Mouse (Mus musculus) retina, postnatal 7 days (tissue): ENCODE data around the gene Errfi1.
"Not testable (repeated sequence)": the region's sequence is repeated elsewhere in the genome, so short reads cannot be mapped to it uniquely, and the experiment has no call there.

ENCODE experiments used
- DNase-seq: peaks from one replicate; pipeline ENCODE4 v3.0.0-alpha.2; 2012; ENCODE audit warnings: low read depth, low spot score

Gene Errfi1

DNA sequence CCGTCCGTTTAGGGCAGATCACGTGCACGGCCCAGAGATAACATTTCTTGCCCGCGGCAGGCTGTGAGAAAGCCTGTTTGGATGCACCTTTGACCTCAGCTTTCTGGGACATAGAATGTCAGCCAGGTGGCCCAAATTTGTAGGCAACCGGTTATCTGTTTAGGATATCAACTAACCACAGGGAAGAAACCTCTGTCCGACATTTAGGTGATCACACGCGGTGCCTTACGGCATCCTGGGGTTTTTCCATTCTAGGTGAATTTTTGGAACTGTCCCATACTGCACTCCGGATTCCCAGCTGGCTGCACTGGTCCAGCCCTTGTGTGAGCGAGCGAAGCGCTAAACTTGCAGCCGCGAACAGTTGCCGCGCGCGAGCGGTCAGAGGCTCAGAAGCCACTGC is 25.9 kb downstream of the Errfi1 start:
- no peak for DNase-seq

DNA sequence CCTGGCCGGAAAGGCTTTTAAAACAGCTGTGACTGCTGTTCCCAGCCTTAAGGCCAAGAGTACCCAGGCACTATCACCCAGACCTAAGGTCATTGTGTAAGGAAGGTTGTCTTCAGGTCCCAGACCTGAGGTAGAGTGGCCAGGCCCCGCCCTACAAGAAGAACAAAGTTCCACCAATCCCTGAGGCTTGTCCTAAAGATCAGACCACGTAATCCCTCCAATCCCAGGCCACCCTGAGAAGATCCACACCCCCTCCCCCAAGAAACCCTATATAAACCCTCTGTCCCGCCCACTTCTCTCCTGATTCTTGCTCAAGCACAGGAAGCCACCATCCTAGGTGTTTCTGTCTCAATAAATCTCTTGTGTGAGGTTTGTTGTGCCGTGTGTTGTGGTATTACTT is 26.6 kb downstream of the Errfi1 start:
- DNase-seq = no peak

DNA sequence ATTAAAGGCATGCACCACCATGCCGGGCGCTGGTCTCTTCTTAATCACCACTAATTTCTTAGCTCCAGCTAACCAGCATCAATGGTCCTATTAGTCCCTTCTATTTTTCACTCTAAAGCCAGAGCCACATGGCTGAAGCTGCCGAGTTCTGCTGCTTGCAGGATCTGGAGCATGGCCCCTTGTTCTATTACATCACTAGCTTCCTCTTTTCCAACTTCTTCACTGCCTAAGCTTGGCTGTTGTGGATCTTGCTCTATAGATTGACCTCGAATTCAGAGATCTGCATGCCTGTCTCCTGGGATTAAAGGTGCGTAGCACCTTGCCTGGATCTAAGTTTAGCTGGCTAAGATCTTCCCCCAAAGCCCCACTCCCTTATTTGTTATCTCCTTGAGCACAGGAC is 28.9 kb downstream of the Errfi1 start:
- no peak for DNase-seq

DNA sequence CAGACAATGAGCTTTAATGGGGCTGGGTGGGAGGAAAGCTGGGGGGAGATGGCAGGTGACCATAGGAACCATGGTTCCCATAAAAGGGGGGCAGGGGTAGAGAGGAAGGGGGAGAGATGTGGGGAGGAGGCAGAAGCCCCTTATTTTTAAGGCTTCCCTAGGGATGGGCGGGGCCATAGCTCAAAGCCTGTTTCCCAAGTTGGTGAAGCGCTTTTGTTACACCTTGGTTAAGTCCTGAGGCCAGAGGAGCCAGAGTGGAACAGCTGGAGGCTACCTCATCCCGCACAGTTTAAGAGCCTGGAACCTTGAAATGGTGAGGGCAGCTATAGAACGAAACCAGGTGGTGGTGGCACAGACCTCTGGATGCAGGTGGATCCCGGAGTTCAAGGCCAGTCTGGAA is 34.2 kb downstream of the Errfi1 start:
- DNase-seq = no peak

DNA sequence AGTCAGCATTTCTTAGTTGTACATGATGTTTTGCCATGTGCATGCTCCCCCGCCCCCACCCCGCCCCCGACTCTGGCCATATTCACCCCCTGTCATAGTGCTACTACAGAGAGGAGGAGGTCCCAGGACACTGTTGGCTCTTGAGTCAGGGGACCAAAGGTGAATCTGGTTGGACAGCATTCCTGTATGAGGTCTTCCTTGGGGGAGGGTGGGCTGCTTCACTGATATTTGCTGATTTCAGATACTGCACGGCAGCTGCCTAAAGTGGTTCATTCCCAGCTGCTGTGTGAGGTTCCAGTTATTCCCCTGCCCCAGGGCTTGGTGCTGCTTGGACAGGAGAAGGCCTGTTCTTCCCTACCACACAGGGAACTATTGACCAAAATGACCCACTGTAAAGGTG is 34.8 kb downstream of the Errfi1 start:
- no peak for DNase-seq

DNA sequence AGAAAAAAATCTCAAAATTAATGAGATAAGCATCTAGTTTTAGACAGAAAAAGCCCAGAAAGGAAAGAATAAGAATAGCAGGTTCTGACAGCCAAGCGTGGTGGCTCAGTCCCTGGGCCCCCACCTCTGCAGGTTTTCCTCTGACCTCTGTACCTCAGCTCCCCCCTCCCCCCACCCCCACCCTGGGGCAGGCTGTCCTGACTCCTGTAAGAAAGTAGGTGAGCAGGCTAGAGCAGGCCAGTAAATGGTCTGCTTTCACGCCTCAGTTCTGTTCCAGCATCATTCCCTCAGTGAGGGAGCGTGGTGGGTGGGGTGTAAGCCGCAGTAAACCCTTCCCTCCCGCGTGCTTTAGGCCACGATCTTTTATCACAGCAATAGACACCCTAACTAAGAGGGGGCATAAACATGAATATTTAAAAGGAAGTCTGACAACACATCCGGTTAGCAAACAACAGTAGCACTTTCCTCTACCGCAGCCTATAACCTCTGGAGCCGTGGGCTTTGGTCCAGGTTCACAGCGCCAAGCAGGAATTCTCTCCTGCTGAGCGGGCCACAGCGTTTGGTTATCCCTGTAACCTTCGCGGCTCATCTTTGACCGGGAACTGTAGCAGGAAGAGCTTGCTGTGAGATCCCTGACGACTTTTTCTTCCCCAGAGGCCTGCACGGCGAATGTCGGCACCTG is 35.7 kb downstream of the Errfi1 start:
- DNase-seq = no peak

DNA sequence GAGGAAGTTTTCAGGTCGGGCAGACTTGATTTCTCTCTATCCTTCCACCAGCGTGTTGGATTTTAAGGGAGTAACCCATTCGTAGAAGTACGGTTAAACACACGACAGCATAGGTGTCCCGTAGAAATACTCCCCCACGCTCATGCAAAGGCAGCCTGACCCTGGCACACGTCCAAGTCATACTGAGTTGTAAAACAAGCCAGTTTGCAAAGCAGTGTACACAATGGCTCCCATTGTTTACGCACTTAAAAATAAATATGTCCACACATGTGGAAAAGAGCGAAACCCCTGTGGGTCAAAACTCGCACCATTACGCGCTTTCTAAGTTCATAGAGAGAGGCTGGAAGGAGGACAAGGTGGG is 36.2 kb downstream of the Errfi1 start:
- DNase-seq = no peak

DNA sequence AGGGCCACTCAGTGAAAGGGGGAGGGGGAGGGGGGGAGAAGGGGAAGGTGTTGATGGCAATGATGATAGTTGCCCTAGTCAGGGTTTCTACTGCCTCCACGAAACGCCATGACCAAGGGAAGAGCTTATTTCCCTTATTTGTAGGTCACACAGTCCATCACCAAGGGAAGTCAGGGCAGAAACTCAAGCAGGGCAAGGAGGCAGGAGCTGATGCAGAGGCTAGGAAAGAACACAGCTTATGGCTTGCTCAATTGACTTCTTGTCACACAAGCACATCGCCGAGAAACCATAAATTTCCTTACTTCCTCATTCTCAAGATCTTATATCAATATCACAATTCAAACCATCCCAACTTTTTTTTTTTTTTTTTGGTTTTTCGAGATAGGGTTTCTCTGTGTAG is 37.6 kb downstream of the Errfi1 start:
- no peak for DNase-seq

DNA sequence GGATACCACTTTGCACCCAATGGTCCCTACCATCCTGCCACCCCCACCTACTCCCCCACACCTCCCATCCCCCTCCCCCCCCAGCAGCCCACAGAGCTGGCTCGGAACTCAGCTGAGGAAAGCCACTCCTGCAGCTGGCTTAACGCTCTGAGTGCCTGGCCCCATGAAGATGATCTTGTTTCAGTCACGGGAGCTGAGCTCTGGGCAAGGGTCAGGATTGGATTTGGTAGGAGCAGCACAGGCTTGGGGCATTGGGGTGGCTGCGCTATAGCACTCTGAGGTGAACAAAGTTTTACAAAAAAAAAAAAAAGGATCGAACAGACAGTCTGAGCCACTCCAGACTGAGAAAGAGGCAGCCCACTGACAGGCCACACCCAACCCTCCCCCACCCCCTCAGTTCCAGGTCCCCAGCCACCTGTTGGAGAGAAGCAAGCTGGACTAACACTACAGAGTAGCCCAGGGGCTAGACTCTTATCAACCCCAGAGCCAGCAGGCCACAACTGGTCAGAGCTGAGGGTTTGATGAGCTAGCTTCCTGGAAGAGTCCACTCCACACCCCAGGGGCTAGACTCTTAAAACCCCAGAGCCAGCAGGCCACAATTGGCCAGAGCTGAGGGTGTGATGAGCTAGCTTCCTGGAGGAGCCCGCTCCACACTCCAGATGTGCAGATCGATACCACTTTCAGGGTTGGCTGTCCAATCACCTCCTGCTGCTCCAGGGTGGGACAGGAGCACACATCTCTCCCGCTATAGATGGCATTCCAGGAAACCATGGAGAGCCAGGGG is 41.2 kb downstream of the Errfi1 start:
- no peak for DNase-seq

DNA sequence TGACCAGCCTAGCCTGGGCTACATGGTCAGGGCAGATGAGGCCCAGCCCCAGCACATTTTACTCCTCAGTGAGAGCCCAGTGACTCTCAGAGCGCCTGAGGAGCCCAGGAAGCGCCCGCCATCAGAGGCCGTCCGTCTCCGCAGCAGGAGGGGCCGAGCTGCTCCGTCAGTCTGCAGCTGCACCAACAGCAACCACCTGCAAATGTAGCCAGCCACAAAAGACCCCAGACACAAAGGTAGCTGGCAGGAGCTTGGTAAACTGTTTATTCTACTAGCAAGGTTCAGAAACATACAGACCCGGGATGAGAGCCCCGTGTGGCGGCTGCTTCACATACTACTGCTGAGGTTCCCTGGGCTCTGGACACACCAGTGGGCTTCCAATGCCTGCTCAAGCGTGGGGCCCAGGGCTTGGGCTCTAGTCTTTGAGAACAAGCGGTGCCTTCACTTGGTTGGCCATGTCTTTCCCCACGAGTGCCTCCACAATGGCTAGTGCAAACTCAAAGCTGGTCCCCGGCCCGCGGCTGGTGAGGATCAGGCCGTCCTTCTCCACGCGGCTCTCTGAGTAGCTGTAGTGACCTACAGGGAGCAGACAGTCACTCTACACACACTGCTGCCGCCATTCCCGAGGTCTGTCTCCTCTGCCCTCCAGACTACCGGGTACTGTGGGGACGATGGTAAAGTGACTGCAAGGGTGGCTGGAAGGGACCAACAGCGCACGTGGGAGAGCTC is 43.3 kb downstream of the Errfi1 start:
- no peak for DNase-seq

DNA sequence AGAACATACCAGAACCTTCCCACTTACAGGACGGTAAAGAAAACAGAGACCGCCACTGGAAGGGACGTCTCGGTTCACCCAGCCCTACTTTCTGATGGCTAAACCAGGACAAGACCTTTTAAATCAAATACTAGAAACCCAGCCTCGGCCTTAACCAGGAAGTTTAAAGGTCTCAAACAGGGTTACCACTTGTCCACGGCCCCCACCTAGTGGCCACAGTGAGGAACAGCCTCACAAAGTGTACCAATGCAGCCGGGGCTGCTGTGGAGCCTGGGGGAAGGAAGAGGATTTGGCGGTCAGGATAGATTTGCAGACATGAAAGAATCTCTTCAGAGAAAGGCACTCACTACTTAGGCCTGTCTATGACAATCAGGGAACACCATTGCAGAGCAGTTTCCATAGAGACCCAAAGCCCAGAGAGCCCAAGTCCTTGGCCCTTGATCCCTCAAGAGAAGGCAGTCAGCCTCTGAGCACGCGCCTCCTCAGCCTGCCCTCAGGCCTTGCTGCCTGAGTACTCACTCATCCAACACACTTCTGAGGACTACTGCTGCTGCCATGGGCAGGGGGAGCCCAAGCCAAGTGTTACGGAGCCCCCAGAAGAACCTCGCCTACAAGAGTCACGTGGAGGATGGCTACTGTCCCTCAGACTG is 45.1 kb downstream of the Errfi1 start:
- peak; percentile 70 for DNase-seq

DNA sequence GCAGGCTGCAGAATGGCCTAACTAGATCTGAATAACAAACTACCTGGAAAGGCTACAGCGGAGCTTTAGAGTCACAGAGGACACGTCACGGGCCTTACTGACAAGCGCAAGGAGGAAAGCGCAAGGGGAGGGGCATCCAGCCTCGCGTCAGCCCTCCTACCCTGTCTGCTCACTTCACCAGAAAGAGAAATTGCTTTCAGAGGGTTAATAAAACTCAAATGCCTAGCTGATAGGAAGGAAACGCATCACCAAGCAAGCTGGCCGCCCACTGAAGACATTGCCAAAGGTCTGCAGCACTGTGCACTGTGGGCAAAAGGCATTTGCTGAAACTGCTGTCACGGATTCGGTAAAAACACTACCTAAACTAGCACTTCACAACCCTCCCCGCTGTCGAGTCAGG is 46.8 kb downstream of the Errfi1 start:
- no peak for DNase-seq

DNA sequence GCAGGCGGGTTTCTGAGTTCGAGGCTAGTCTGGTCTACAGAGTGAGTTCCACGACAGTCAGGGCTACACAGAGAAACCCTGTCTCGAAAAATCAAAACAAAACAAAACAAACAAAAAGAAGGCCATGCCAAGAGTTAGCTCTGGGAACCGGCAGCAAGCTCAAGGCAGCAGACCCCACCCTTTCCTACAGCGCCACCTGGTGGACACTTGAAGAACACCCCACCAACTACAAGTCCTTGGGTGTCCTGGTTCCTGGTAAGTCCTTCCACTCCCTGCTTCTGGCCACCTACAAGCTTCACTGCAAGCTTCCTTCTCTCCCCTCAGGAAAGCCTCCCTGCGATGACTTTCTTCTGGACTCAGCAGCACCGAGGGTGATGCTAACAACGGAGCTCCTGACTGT is 47.9 kb downstream of the Errfi1 start:
- peak; percentile 60 for DNase-seq

DNA sequence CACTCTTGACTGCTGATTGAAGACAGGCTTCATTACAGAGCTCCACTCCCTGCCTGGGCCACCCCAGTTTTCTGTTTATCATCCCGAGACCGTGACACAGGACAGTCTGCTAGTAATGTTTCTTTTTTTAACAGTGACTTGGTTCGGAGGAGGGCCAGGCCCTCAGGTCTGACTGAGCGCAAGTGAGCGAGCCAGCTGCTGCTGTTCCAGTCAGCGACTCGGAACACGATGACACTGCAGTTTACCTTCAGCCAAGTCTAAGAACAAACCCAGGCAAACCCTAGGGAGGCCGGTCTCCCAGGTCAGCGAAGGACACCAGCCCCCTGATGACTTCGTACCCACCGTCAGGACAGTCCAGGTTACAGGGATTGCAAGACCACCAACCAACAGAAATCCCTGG is 48.3 kb downstream of the Errfi1 start:
- DNase-seq = no peak

DNA sequence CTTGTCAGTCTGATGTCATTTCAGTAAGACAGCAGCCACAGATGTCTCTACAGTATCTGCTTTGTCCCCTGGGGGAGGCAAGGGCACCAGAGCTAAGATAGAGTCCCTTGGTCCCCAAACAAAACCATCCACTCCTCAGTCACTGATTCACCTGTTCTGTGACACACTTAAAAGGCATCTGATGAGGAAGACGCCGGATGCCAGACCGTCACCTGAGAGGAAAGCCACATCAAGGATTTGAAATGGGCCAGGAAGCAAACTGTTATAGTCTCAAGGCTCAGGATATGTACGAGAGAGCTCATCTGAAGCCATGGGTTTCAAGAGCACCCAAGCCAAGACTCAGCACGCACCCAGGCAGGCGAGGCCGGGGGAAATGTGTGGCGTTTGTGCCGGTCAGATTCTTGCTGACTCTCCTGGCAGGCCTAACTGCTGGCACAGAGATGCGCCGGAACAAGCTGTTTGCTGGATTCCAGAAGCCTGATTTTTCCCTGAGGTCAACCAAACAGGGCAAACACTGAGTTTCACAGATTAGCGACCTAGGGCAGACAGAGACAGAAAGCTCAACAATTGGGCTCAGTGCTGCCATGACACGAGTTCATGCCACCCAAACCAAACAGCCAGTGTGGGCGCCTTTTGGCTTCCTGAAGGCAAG is 49.5 kb downstream of the Errfi1 start:
- no peak for DNase-seq

DNA sequence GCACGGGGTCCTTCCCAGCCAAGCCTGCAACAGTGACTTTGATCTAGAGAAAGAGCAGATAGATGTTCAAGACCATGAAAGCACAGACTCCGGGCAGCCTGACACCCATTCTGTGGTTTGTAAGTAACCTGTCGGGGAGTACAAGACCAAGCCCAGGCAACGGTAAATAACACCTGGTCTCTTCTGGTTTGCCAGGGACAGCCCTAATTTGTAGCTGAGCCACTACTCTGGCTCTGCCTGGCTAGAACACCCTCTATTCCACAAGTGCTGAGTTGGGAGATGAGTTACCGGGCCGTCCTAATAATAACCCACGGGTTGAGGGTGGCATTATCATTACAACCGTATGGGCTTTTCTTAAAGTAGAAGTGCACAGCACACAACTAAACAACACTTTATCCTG is 53.4 kb downstream of the Errfi1 start:
- DNase-seq = no peak

DNA sequence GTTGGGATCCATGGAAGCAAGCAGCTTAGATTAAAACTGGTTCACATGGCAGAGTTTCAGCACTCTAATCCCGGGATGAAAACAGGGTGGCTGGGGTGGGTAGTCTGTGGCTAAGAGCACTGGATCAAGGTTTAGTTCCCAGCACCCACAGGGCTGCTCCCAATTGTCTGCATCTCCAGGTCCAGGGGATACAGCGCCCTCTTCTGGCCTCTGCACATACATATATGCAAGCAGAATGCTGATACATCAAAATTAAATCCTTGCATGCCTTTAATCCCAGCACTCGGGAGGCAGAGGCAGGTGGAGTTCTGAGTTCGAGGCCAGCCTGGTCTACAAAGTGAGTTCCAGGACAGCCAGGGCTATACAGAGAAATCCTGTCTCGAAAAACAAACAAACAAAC is 54.8 kb downstream of the Errfi1 start:
- DNase-seq = not testable (repeated sequence)

DNA sequence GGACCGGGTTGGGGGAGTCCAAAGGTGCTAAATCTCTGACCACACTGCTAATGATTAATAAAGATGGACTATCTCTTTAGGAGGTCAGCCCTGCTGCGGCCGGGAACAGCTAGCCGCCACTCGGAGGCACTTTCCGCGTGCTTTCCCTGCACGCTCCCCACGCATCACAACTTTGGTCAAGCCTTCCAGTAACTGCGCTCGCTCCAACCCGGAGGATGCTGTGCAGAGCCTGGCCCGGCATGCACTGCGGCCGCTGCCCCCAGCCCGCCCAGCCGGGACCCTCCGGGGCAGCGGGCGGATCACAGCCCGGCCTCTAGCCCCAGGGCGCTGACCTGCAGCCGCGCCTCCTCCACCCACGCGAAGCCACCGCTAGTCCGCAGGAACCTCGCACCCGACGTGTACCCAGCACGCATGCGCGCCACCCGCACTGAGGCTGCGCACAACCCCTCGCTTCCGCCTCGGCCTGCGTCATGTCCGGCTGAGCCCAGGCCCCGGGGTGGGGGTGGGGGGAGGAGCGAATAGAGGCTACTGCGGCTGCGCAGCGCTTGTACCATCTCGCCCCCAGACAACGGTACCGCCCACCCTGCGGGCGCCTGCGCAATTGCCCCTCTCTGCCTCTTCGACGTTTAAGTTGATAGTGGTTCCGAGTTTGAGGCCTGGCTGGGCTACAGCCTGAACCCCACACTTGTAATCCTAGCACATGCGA is 55.9 kb downstream of the Errfi1 start:
- DNase-seq = peak; percentile 99

DNA sequence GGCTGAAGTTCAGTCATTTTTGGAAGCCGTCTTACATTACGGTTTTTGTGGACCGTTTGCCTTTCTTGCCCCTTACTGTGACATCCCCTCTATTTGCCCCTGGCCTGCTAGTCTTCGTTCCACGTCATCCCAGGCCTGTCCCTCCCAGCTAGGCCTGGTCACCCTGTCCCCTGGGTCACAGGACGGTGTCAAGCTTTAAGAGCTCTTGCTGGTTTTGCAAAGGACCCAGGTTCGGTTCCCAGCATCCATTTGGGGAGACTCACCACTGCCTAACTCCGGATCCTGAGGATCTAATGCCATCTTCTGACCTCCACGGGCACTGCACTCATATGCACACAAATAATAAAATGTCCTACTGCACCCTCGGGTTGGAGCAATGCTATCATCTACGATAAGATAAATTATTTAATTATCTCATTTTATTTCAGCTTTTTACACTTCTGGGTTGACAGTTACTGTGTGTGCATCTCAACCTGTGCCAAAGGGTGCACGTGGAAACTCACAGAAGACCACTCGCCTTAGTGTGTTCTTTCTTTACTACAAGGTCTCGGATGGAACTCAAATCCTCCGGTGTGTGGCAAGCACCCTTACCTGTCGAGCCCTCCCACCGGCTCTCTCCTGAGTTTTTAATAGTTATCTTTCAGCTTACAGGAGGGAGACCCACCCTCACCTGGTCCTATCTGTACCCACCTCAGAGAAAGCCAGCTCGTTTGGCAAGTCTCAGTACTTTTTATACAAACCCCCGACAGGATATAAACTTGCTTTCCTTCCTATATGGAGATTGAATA is 56.6 kb downstream of the Errfi1 start:
- no peak for DNase-seq

DNA sequence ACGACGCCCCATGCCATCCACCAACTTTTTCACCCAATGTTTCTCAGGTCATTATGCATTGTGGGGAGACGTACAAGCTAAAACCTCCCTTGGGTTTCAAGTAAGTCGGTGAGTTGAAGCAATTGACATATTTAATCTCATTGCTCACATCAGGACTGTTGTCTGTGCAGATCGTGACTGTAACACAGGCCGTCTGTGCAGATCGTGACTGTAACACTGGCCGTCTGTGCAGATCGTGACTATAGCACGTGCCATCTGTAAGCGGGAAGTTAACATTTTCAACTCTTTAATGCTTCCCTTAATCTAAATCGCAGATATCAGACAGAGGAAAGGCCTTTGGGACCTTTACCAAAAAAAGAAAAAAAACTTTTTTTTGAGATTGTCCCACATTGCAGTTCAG is 60.0 kb downstream of the Errfi1 start:
- DNase-seq = no peak
